ENCODE assay signal across 5 mouse cellular contexts in genomic region chr16:3344725-3345380, GRCm38 (mm10).
DNase-seq lines count a peak whose midpoint lies in the region; ATAC-seq and TF ChIP-seq lines count a peak whose summit lies in the region.
"Not testable (repeated sequence)": the region's sequence is repeated elsewhere in the genome, so short reads cannot be mapped to it uniquely, and the experiment has no call there.

No protein-coding gene starts in this region.

- not testable (repeated sequence) for TF ChIP-seq EP300 in heart, postnatal 0 days (IDR thresholded peaks at IDR 0.05; ENCODE audit: low read depth); stomach, postnatal 0 days (optimal IDR thresholded peaks at IDR 0.05)

- WGBS in heart, postnatal 0 days = no CpG with 5 or more reads among the region's 1 CpGs
- WGBS in liver, embryonic 13.5 days (ENCODE audit: insufficient replicate concordance) = no CpG with 5 or more reads among the region's 1 CpGs
- WGBS in stomach, postnatal 0 days = no CpG with 5 or more reads among the region's 1 CpGs

- ATAC-seq in heart, postnatal 0 days (ENCODE audit: insufficient read depth, low read depth) = 0 out of 2 replicates have a peak, but pooled peaks have one; percentile 22
- ATAC-seq in liver, embryonic 13.5 days (ENCODE audit: low read depth) = peak; percentile 41; the same call in 1 of the 2 replicates
- ATAC-seq in stomach, postnatal 0 days (ENCODE audit: low FRiP score, low TSS enrichment) = peak; percentile 53; the same call in 1 of the 2 replicates

- not testable (repeated sequence) for TF ChIP-seq CTCF in heart, postnatal 0 days (IDR thresholded peaks at IDR 0.05; ENCODE audit: low read depth); stomach, postnatal 0 days (IDR thresholded peaks at IDR 0.05; ENCODE audit: low read depth)

- not testable (repeated sequence) for H3K27me3 ChIP-seq in heart, postnatal 0 days (ENCODE audit: control insufficient read depth, insufficient read depth, low read length); liver, embryonic 13.5 days; stomach, postnatal 0 days (ENCODE audit: control insufficient read depth, insufficient read depth, low read length)

- H3K4me2 ChIP-seq in heart, postnatal 0 days (ENCODE audit: low read depth, low read length); liver, embryonic 13.5 days; stomach, postnatal 0 days (replicated peaks; ENCODE audit: low read depth): not testable (repeated sequence)

- H3K36me3 ChIP-seq in heart, postnatal 0 days (replicated peaks; ENCODE audit: control insufficient read depth, insufficient read depth, low read length); liver, embryonic 13.5 days; stomach, postnatal 0 days (ENCODE audit: control insufficient read depth, insufficient read depth, low read length): not testable (repeated sequence)

- not testable (repeated sequence) for H3K27ac ChIP-seq in heart, postnatal 0 days (ENCODE audit: low read depth); liver, embryonic 13.5 days; stomach, postnatal 0 days (replicated peaks)

- not testable (repeated sequence) for H3K4me3 ChIP-seq in heart, postnatal 0 days (ENCODE audit: low read depth, low read length); liver, embryonic 13.5 days (replicated peaks); stomach, postnatal 0 days (ENCODE audit: low read depth, low read length)

- peak; percentile 15 for DNase-seq in ES-CJ7 (ENCODE audit: low read depth, low spot score)
- DNase-seq in R1 (ENCODE audit: low read depth, low spot score) = peak; percentile 6
- DNase-seq in heart, postnatal 0 days (ENCODE audit: low spot score); liver, embryonic 13.5 days; stomach, postnatal 0 days (ENCODE audit: low spot score): not testable (repeated sequence)

- not testable (repeated sequence) for H3K9me3 ChIP-seq in heart, postnatal 0 days (replicated peaks; ENCODE audit: control insufficient read depth, low read length); liver, embryonic 13.5 days (replicated peaks); stomach, postnatal 0 days (ENCODE audit: control insufficient read depth, low read length)

- not testable (repeated sequence) for H3K9ac ChIP-seq in heart, postnatal 0 days (replicated peaks; ENCODE audit: low read depth, low read length); liver, embryonic 13.5 days; stomach, postnatal 0 days (ENCODE audit: low read length)

- not testable (repeated sequence) for H3K4me1 ChIP-seq in heart, postnatal 0 days (ENCODE audit: control insufficient read depth, insufficient read depth); liver, embryonic 13.5 days (replicated peaks); stomach, postnatal 0 days (replicated peaks; ENCODE audit: control insufficient read depth, insufficient read depth)
